Mouse (Mus musculus): Measurements from ENCODE around the gene Tmem214.

- TF ChIP-seq CTCF (conservative IDR thresholded peaks at IDR 0.05; ENCODE audit: insufficient read depth, insufficient read length, low read depth, low read length) (no peak), POLR2A (IDR thresholded peaks at IDR 0.05; ENCODE audit: low read depth, low read length) (no peak)
These were observed 19.5 kb downstream of the Tmem214 start for GRCm38 (mm10) chr5:30887331-30887761.
